Mouse (Mus musculus) cortical plate, adult 2 months (tissue): ENCODE measurements around the gene Adamts9. TPM values are rescaled to one million over a fixed set of nuclear protein-coding genes. Genes with fewer than 3 reads are reported as not detected.

ENCODE experiments used
- H3K27ac ChIP-seq: fragments of 200-500 bp; 2 replicates; pipeline ENCODE4 v1.5.1; 2012; ENCODE audit warnings: low read length, control low read depth, inconsistent platforms; ENCODE audit not compliant: insufficient read depth
- H3K4me1 ChIP-seq: fragments of 200-500 bp; 2 replicates; pipeline ENCODE4 v1.6.1; 2011; ENCODE audit warnings: low read length; ENCODE audit not compliant: control insufficient read depth, insufficient read depth
- H3K4me3 ChIP-seq: fragments of 200-500 bp; 2 replicates; pipeline ENCODE4 v1.5.1; 2011; ENCODE audit warnings: mild to moderate bottlenecking, low read length, control low read depth; ENCODE audit not compliant: insufficient read depth
- CTCF ChIP-seq: fragments of 200-500 bp; IDR thresholded peaks from 2 replicates; pipeline ENCODE4 v1.5.1; 2011; ENCODE audit warnings: mild to moderate bottlenecking, control low read depth, low read length; ENCODE audit not compliant: insufficient read depth; ENCODE audit errors: extremely low read depth
- POLR2A ChIP-seq: fragments of 200-500 bp; IDR thresholded peaks from 2 replicates; pipeline ENCODE4 v1.6.1; 2011; ENCODE audit warnings: mild to moderate bottlenecking, low read length, control low read depth; ENCODE audit not compliant: insufficient read depth; ENCODE audit errors: extremely low read depth
- polyA plus RNA-seq: library from polyadenylated mRNA; depleted of rRNA; stranded (reverse); fragments of >200 nt; gene quantifications from 2 replicates; pipeline ENCODE4 v1.2.3, GENCODE M21; 2012

Adamts9 gene
- polyA plus RNA-seq, 1 experiment = 1.1 TPM

DNA sequence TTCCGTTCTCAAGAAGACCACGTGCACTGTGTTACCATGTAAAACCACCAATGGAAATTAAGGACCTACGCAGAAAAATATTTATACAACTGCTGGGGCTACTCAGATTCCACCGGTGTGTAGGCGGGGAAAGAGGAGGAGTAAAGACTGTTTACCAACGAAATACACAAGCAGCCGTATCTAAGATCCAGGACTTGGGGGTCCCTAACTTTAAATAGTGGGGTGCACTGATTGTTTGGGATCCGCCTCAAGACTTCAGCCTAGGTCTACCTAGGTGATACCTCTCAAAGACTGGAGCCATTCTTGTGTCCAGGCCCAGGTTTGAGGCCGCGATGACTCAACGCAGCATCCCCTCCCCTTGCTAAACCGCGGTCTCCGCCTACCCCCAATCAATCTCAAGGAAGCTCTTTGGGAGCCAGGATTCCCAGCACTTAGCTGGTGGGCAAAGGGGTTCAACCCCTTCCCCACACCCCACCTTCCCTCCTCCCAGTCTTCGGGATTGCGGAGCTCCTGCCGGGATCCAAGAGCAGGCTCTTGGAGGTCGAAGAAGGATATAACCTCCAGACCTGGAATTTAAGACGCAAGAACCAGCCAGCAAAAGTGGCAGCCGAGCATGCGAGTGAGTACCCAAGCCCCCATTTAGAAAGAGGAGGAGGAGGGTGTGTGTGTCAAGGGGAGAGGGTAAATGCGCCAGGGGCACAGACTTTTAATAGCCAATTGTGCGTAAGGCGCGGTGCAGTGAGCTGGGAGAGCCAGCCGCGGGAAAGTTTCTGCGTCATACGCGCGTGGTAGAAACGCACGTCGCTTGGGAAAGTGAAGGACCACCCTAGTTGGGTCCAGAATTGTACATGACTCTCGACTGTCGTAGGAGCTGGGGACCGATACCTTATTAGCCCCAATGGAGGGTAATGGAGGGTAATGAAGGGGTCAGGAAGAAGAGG, 2.8 kb downstream of the Adamts9 start:
- Histone ChIP-seq H3K27ac (peak overlapping the region; percentile 36; the same call in 1 of the 2 replicates), H3K4me3 (peak overlapping the region; percentile 25), H3K4me1 (no peaks in the 10 kb centered on the region)
- TF ChIP-seq POLR2A (no peak), CTCF (no peak)

DNA sequence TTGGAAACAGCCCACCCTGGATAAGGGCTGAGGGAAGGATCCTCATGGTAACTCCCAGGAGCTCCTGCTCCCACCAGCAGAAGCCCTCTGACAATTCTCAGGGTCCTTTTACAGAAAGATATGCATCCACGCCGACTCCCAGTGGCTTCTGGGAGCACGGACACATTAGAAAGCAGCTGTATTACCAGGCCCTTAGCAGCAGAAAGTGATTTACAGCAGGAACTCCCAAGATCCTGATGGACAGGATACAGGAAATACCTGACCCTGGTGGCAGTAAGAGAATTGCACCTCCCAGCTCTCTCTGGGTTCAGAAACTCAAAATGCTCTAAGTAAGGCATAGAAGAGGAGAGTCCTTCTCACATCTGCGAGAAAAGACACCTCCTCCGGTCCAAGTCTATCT, 15.0 kb downstream of the Adamts9 start:
- H3K27ac ChIP-seq = no peak overlapping the region
- TF ChIP-seq CTCF (no peak), POLR2A (no peak)
- H3K4me3 ChIP-seq = no peak overlapping the region
- no peaks in the 10 kb centered on the region for H3K4me1 ChIP-seq

DNA sequence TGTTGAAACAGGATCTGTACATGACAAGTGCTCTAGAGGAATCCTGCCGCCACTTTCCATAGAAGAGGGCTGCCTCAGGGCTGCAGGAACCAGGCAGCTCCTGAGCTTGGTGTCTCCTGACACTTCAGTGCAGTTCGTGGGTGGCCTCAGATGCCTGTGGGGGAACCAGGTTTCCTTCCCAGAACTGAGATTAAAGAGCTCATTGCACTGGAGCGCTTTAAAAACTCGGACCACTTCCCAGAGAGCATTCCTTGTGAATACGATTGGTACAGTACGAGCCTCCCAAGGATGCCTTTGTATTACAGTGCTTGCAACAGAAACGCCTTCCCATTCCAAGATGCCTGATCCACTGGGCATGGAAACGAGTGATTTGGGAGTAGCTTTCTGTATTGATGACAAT, 18.8 kb downstream of the Adamts9 start:
- no peak for TF ChIP-seq POLR2A
- TF ChIP-seq CTCF = no peak
- Histone ChIP-seq H3K27ac (no peak overlapping the region), H3K4me1 (no peaks in the 10 kb centered on the region), H3K4me3 (no peak overlapping the region)

GRCm38 (mm10) chr6:92921843-92922242, 21.4 kb downstream of the Adamts9 start:
- Histone ChIP-seq H3K27ac (no peak overlapping the region), H3K4me3 (no peak overlapping the region)
- no peak for TF ChIP-seq CTCF
- TF ChIP-seq POLR2A = no peak

GRCm38 (mm10) chr6:92920938-92921689, 22.2 kb downstream of the Adamts9 start:
- TF ChIP-seq CTCF = no peak
- no peak for TF ChIP-seq POLR2A
- no peaks in the 10 kb centered on the region for H3K4me1 ChIP-seq
- H3K27ac ChIP-seq = no peak overlapping the region
- H3K4me3 ChIP-seq = no peak overlapping the region

More at GRCm38 (mm10) chr6:92921843-92922242, 21.4 kb downstream of the Adamts9 start:
- no peaks in the 10 kb centered on the region for H3K4me1 ChIP-seq

GRCm38 (mm10) chr6:92910611-92911010, 32.7 kb downstream of the Adamts9 start:
- Histone ChIP-seq H3K27ac (no peak overlapping the region), H3K4me1 (no peaks in the 10 kb centered on the region), H3K4me3 (no peak overlapping the region)
- TF ChIP-seq POLR2A = no peak
- no peak for TF ChIP-seq CTCF

- Histone ChIP-seq H3K4me3 (no peak overlapping the region), H3K27ac (no peak overlapping the region), H3K4me1 (no peaks in the 10 kb centered on the region)
- TF ChIP-seq POLR2A = no peak
- TF ChIP-seq CTCF = no peak
Observed at GRCm38 (mm10) chr6:92909361-92909760, 33.9 kb downstream of the Adamts9 start.

- no peak for TF ChIP-seq CTCF
- TF ChIP-seq POLR2A = no peak
- H3K4me1 ChIP-seq = no peaks in the 10 kb centered on the region
- H3K27ac ChIP-seq = no peak overlapping the region
- H3K4me3 ChIP-seq = no peak overlapping the region
Observed at GRCm38 (mm10) chr6:92905922-92906321, 37.4 kb downstream of the Adamts9 start.

GRCm38 (mm10) chr6:92904491-92904890, 38.8 kb downstream of the Adamts9 start:
- no peak overlapping the region for H3K27ac ChIP-seq
- H3K4me3 ChIP-seq = no peak overlapping the region
- no peaks in the 10 kb centered on the region for H3K4me1 ChIP-seq
- TF ChIP-seq POLR2A = no peak
- no peak for TF ChIP-seq CTCF
